Mouse (Mus musculus): ENCODE results near the gene Cmtm7. TPM values are rescaled to one million over a fixed set of nuclear protein-coding genes. Genes with fewer than 3 reads are reported as not detected.
A peak's percentile ranks its signal among the peaks of the same experiment; 100 is the strongest.

Cmtm7 gene
- polyA plus RNA-seq, 1 experiment from 2014 or later: 104 TPM

DNA sequence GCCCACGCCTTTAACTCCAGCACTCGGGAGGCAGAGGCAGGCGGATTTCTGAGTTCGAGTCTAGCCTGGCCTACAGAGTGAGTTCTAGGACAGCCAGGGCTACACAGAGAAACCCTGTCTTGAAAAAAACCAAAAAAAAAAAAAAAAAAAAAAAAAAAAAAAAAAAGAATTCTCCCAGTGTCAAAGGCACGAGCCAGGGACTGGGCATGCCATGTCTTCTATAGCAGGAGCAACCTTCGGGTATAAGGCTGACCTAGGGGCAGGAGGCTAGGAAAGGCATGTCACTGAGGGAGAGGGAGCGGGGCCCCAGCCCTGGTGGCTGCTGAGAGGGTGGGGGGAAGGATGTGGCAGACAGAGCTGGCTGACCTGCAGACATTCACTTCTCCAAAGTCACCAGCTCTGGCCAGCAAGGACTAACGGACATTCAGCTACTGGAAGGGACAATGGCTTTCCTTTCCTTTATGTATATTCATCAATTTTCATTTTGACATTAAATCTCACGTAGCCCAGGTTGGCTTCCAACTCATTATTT is 12.2 kb upstream of the Cmtm7 start:
- Histone ChIP-seq H3K4me3 (no peak overlapping the region), H3K4me1 (peaks cover 16% of the 10 kb centered on the region), H3K9ac (no peak overlapping the region), H3K4me2 (no peak overlapping the region), H3K27me3 (no peaks in the 10 kb centered on the region), H3K36me3 (no peaks in the 10 kb centered on the region), H3K27ac (no peak overlapping the region), H3K9me3 (no peaks in the 10 kb centered on the region)
- no peak for ATAC-seq (ENCODE audit: insufficient number of reproducible peaks, insufficient read depth, low FRiP score, low TSS enrichment, low read depth)
- WGBS: 77% methylated on average over 9 of the region's 9 CpGs

DNA sequence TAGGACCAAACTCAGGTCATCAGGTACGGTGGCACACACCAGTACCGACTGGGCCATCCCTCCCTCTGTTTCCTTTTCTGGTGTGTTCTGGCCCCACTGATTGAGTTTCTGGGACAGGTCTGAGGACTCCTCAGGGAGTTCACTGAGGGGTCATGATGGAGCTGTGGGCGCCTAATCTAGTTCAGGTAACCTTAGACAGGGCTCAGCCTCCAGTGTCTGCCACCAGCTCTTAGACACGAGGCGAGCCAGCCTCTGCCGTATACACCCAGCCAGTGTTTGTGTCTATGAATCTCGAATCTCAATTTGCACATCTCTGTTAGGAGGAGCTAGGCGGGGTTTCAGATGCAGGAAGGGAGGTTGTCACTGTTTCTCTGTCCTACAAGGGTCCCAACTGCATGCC is 8.3 kb upstream of the Cmtm7 start:
- 73% methylated on average over 8 of the region's 8 CpGs for WGBS
- no peak for ATAC-seq (ENCODE audit: insufficient number of reproducible peaks, insufficient read depth, low FRiP score, low TSS enrichment, low read depth)
- Histone ChIP-seq H3K27ac (no peak overlapping the region), H3K36me3 (no peaks in the 10 kb centered on the region), H3K4me2 (no peak overlapping the region), H3K27me3 (no peaks in the 10 kb centered on the region), H3K9me3 (0 out of 2 replicates have a peak, but pooled peaks cover 3% of the 10 kb centered on the region), H3K9ac (no peak overlapping the region), H3K4me3 (no peak overlapping the region), H3K4me1 (peaks cover 8% of the 10 kb centered on the region)

DNA sequence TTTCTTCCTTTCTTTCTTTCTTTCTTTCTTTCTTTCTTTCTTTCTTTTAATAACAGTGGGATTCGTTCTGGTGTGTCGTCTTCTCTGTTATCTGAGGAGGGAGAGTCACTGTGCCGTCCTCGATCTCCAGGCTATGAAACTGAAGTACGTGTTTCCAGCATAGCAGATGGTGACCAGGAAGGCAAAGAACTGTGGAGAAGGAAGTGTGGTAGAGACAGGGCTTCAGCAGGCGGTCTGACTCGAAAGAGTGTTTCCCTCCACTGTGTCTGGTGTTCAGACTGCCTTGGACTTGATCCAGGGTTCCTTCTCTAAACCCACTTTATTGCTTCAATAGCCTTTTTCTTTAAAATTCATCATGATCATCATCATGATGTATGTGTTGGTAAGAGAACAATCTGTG is 7.9 kb upstream of the Cmtm7 start:
- H3K4me2 ChIP-seq: no peak overlapping the region
- no peaks in the 10 kb centered on the region for H3K27me3 ChIP-seq

DNA sequence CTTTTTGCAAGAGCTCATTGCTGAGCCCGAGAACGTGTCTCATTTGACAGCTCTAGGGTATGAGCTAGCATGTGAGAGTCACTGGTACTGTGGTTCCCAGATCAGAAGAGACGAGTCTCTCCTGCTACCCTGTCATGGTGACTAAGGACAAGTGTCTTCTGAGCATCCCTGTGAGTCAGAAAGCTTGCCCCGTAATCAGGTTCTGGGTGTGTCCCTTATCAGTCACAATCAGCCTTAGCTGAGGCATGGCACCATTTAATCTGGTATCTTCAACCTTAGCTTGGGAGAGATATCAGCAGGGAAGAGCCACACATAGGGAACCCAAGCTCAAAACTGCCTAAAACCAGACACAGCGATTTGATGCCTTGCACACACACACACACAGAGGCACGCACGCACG is 7.0 kb upstream of the Cmtm7 start:
- H3K4me2 ChIP-seq: no peak overlapping the region
- no peaks in the 10 kb centered on the region for H3K36me3 ChIP-seq
- H3K27me3 ChIP-seq: no peaks in the 10 kb centered on the region
- no peak for ATAC-seq (ENCODE audit: insufficient number of reproducible peaks, insufficient read depth, low FRiP score, low TSS enrichment, low read depth)
- 87% methylated on average over 8 of the region's 8 CpGs for WGBS
- no peak overlapping the region; the same call in 1 of the 2 replicates for H3K27ac ChIP-seq
- H3K9me3 ChIP-seq: 0 out of 2 replicates have a peak, but pooled peaks cover 3% of the 10 kb centered on the region
- no peak overlapping the region for H3K9ac ChIP-seq
- H3K4me1 ChIP-seq: peaks cover 8% of the 10 kb centered on the region
- no peak overlapping the region for H3K4me3 ChIP-seq

More for the DNA sequence above, 7.9 kb upstream of the Cmtm7 start:
- H3K9me3 ChIP-seq: 0 out of 2 replicates have a peak, but pooled peaks cover 3% of the 10 kb centered on the region
- ATAC-seq (ENCODE audit: insufficient number of reproducible peaks, insufficient read depth, low FRiP score, low TSS enrichment, low read depth): no peak
- peaks cover 8% of the 10 kb centered on the region for H3K4me1 ChIP-seq
- H3K36me3 ChIP-seq: no peaks in the 10 kb centered on the region
- H3K4me3 ChIP-seq: no peak overlapping the region
- 59% methylated on average over 7 of the region's 7 CpGs for WGBS
- no peak overlapping the region for H3K9ac ChIP-seq
- H3K27ac ChIP-seq: no peak overlapping the region

DNA sequence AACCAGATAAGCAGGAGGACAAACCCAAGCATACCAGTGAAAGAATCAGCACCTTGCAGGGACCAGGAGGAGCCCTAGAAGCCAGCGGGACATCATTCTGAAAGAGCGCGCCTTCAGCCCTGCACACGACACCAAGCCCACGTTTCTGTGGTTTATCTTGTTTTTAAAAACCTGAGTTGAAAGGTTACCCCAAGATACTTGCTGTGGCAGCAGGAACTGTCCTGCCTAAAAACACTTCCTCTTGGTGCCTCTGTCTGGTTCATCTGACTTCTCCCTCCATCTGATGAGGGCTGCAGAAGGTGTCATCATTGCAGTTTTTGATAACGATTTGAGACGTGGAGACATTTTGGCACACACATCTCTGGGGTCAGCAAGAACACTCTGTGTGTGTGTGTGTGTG is 6.1 kb upstream of the Cmtm7 start:
- Histone ChIP-seq H3K4me2 (no peak overlapping the region), H3K27me3 (no peaks in the 10 kb centered on the region), H3K9me3 (0 out of 2 replicates have a peak, but pooled peaks cover 3% of the 10 kb centered on the region), H3K4me3 (no peak overlapping the region), H3K4me1 (peaks cover 8% of the 10 kb centered on the region), H3K36me3 (no peaks in the 10 kb centered on the region), H3K9ac (no peak overlapping the region), H3K27ac (no peak overlapping the region)
- no peak for ATAC-seq (ENCODE audit: insufficient number of reproducible peaks, insufficient read depth, low FRiP score, low TSS enrichment, low read depth)
- 88% methylated on average over 7 of the region's 7 CpGs for WGBS

DNA sequence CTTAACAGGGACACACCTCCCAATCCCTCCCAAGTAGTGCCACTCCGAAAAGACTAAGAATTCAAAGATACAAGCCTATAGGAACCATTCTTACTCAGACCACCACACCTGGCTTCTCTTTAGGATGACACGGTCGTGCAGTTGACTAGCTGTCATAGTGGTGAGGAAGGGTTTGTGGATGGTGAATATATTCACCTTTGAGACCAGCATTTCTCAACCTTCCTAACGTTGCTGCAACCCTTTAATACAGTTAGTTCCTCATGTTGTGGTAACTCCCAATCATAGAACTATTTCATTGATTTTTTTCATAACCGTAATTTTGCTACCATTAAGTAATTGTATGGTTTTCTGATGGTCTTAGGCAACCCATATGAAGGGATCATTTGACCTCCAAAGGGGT is 5.5 kb upstream of the Cmtm7 start:
- Histone ChIP-seq H3K4me3 (no peak overlapping the region), H3K27me3 (no peaks in the 10 kb centered on the region), H3K9ac (no peak overlapping the region), H3K9me3 (0 out of 2 replicates have a peak, but pooled peaks cover 3% of the 10 kb centered on the region), H3K27ac (no peak overlapping the region), H3K4me1 (peaks cover 8% of the 10 kb centered on the region), H3K36me3 (no peaks in the 10 kb centered on the region), H3K4me2 (no peak overlapping the region)
- 89% methylated on average over 5 of the region's 5 CpGs for WGBS
- ATAC-seq (ENCODE audit: insufficient number of reproducible peaks, insufficient read depth, low FRiP score, low TSS enrichment, low read depth): no peak

DNA sequence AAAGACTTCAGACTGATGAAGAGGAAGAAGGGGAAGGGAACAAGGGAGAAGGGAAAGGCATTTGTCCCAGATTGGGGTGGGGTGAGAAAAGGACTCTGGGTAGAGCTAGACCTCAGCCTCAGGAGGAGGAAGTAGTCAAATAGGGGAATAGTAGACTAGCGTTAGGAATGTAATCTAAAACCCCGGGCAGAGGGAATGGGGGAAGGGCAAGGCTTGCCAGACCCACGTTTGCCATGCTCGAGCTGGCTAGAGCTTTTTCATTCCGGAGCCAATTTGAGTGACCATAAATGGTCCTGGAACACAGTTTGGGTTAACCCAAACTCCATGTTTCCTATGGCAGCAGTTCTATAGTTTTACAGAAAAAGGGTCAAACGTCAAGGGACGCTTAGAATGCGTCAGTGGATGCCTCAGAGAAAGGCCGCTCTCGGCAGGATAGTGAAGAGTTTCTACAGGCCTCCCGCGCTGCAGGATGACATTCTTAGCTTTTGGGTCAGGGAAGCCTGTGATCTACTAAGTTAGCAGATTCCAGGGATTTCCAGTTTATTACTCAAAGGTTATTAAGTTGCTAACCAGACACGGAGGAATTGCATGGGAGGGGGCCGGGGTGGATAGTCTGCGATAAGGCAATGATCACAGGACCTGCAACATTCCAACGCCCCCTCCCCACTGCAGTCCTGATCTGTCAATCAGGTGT is 3.9 kb upstream of the Cmtm7 start:
- H3K27ac ChIP-seq: peak overlapping the region; percentile 74
- H3K4me1 ChIP-seq: peaks cover 10% of the 10 kb centered on the region
- peak overlapping the region; percentile 17; the same call in 1 of the 2 replicates for H3K9ac ChIP-seq
- H3K36me3 ChIP-seq: no peaks in the 10 kb centered on the region
- ATAC-seq (ENCODE audit: insufficient number of reproducible peaks, insufficient read depth, low FRiP score, low TSS enrichment, low read depth): no peak
- H3K27me3 ChIP-seq: no peaks in the 10 kb centered on the region
- no peak overlapping the region for H3K4me3 ChIP-seq
- 11% methylated on average over 16 of the region's 16 CpGs for WGBS
- H3K9me3 ChIP-seq: 0 out of 2 replicates have a peak, but pooled peaks cover 3% of the 10 kb centered on the region
- peak overlapping the region; percentile 12; the same call in 1 of the 2 replicates for H3K4me2 ChIP-seq

DNA sequence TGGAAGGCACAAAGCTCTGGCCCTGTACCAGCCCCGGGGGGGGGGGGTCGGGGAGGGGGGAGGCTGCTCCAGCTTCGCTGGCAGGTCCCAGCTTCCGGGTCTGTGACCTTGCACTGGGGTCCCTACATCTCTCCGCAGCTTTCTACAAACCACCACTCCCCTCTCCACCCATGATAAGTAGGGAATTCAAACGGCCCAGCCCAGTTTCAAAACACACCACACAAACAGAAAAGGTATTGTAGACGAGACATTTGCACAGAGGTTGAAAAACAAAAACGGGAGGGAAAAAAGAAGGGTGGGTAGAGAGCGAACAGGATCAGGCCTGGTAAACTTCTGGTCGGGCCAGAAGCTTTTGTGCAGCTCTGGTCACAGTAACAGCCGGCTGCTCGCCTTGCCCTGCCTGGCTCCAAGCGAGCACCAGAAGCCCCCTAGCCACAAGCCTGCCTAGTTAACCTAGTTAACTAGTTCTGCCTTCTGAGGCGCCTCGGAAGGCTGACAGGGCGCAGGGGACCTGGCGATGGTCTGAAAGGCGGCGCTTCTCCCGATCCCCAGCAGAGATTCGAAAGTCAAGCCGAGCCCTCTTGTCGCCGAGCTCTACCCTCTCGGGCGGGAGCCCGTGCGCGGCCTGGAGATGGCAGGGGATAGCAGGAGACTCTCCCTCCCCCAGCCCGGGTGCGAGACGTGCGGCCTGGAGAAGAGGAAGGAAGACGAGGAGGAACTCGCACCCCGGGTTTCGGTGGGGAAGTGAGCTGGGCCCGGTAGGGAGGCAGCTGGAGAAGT is 720 bp downstream of the Cmtm7 start:
- Histone ChIP-seq H3K4me2 (peak overlapping the region; percentile 90), H3K27ac (peak overlapping the region; percentile 90), H3K4me3 (peak overlapping the region; percentile 71), H3K4me1 (peaks cover 26% of the 10 kb centered on the region), H3K36me3 (no peaks in the 10 kb centered on the region), H3K9ac (peak overlapping the region; percentile 88), H3K27me3 (no peaks in the 10 kb centered on the region), H3K9me3 (no peaks in the 10 kb centered on the region)
- under 1% methylated on average over 36 of the region's 38 CpGs for WGBS
- 0 out of 2 replicates have a peak, but pooled peaks have one; percentile 5 for ATAC-seq (ENCODE audit: insufficient number of reproducible peaks, insufficient read depth, low FRiP score, low TSS enrichment, low read depth)

DNA sequence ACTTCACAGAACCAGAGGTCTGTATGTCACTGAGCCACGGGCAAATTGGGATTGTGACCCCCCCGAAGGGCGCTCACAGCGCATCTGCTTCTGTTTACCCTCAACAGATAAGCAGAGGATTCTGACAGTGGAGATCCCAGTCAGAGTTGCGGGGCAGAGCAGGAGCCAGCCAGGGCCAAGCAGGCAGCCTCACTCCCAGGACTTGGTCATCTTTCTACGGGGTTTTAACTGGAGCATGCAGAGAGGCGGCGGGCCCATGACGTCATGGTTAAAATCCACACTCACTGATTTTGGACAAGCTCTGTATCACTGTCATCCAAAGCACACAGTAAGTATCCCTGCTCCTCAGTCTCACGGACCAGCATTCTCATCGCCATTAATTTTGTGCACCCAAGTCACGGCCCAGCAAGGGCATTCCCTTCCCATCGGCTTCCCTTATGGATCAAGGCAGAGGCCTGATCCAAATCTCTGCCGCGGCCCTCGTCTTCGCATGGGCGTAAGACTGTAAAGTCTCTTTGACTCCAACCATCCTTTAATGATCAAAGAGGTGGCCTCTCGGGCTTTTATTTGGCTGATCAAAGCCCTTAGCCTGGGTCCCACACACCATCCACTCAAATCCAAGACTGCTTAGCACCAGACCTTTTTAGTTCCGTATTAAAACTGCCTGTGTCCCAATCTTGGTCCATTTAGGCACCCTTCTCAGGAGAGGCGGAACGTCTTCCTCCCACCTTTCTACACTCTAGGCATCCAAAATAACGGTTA is 1.5 kb downstream of the Cmtm7 start:
- WGBS: 34% methylated on average over 23 of the region's 23 CpGs
- Histone ChIP-seq H3K36me3 (no peaks in the 10 kb centered on the region), H3K4me3 (peak overlapping the region; percentile 71), H3K4me2 (peak overlapping the region; percentile 90), H3K9ac (peak overlapping the region; percentile 88), H3K27me3 (no peaks in the 10 kb centered on the region), H3K9me3 (no peaks in the 10 kb centered on the region), H3K4me1 (peaks cover 26% of the 10 kb centered on the region), H3K27ac (peak overlapping the region; percentile 90)
- ATAC-seq (ENCODE audit: insufficient number of reproducible peaks, insufficient read depth, low FRiP score, low TSS enrichment, low read depth): no peak

DNA sequence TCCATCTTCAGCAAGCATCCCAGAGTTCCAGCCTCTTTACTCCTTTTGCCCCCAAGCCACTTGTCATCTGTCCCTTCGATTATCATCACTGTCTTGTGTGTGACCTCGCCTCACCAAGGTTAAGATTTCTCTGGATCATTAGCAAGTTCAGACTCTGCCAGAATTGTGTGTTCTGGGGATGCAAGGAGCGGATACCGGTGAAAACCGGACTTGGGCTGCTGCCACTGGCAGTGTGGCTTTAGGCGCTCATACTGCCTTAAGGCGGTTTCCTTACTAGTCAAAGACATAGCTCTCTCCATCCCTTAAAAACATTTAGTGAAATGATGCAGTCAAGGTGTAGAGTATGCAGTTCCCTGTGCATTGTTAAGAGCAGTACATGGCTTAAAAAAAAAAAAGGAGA is 2.8 kb downstream of the Cmtm7 start:
- H3K4me1 ChIP-seq: peaks cover 31% of the 10 kb centered on the region
- WGBS: 87% methylated on average over 7 of the region's 7 CpGs

DNA sequence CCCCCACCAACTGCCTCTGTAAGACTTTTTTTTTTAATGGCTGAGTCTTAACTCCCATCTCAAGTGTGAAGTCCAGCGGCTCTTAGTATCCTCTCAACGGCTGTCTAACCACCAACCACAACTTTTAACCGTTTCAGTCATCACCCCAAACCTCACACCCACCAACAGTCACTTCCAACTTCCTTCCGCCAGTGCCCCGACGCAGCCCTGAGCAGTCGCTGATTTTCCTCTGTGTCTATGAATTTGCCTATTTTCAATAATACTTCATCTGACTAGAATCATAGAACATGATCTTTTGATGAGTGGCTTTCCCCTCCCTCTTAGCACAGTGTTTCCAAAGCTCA is 3.6 kb downstream of the Cmtm7 start:
- no peak for ATAC-seq (ENCODE audit: insufficient number of reproducible peaks, insufficient read depth, low FRiP score, low TSS enrichment, low read depth)
- no peak overlapping the region for H3K4me3 ChIP-seq
- 82% methylated on average over 7 of the region's 7 CpGs for WGBS

More for the DNA sequence above, 2.8 kb downstream of the Cmtm7 start:
- Histone ChIP-seq H3K4me2 (no peak overlapping the region), H3K36me3 (no peaks in the 10 kb centered on the region), H3K27ac (no peak overlapping the region), H3K27me3 (no peaks in the 10 kb centered on the region), H3K9ac (no peak overlapping the region), H3K9me3 (no peaks in the 10 kb centered on the region), H3K4me3 (no peak overlapping the region)
- ATAC-seq (ENCODE audit: insufficient number of reproducible peaks, insufficient read depth, low FRiP score, low TSS enrichment, low read depth): no peak

More for the DNA sequence above, 3.6 kb downstream of the Cmtm7 start:
- Histone ChIP-seq H3K36me3 (no peaks in the 10 kb centered on the region), H3K4me2 (no peak overlapping the region), H3K27me3 (no peaks in the 10 kb centered on the region), H3K4me1 (peaks cover 31% of the 10 kb centered on the region), H3K9ac (no peak overlapping the region), H3K9me3 (no peaks in the 10 kb centered on the region), H3K27ac (no peak overlapping the region)
